Mouse (Mus musculus) liver, embryonic 15.5 days (tissue): ENCODE results near the gene Fn3k. TPM values are rescaled to one million over a fixed set of nuclear protein-coding genes. Genes with fewer than 3 reads are reported as not detected.

Experiments used
- ATAC-seq: fragments of 200-750 bp; cut with Nextera tagmentation; 2 replicates; pipeline ENCODE4 v1.8.0; 2017; ENCODE audit warnings: moderate number of reproducible peaks, mild to moderate bottlenecking, moderate library complexity; ENCODE audit not compliant: insufficient read depth
- H3K27ac ChIP-seq: fragments of 300-500 bp; sonication (generic); replicated peaks from 2 replicates; pipeline ENCODE4 v1.5.1; 2015; ENCODE audit warnings: mild to moderate bottlenecking, inconsistent platforms
- H3K27me3 ChIP-seq: fragments of 300-500 bp; sonication (generic); 2 replicates; pipeline ENCODE4 v1.6.1; 2015; ENCODE audit warnings: mild to moderate bottlenecking, inconsistent platforms
- H3K36me3 ChIP-seq: fragments of 300-500 bp; sonication (generic); replicated peaks from 2 replicates; pipeline ENCODE4 v1.6.1; 2015; ENCODE audit warnings: moderate library complexity, mild to moderate bottlenecking, inconsistent platforms
- H3K4me1 ChIP-seq: fragments of 300-500 bp; sonication (generic); replicated peaks from 2 replicates; pipeline ENCODE4 v1.6.1; 2015; ENCODE audit warnings: inconsistent platforms
- H3K4me2 ChIP-seq: fragments of 300-500 bp; sonication (generic); 2 replicates; pipeline ENCODE4 v1.6.1; 2015; ENCODE audit warnings: moderate library complexity, mild to moderate bottlenecking, inconsistent platforms
- H3K4me3 ChIP-seq: fragments of 300-500 bp; sonication (generic); replicated peaks from 2 replicates; pipeline ENCODE4 v1.5.1; 2015; ENCODE audit warnings: mild to moderate bottlenecking, inconsistent platforms
- H3K9ac ChIP-seq: fragments of 300-500 bp; sonication (generic); 2 replicates; pipeline ENCODE4 v1.6.1; 2015; ENCODE audit warnings: moderate library complexity, mild to moderate bottlenecking, inconsistent platforms
- H3K9me3 ChIP-seq: fragments of 300-500 bp; sonication (generic); replicated peaks from 2 replicates; pipeline ENCODE4 v1.6.1; 2016; ENCODE audit warnings: inconsistent platforms
- WGBS: fragments of 180-500 bp; shearing (Covaris S2); methylation state at CpG from one replicate; pipeline ENCODE4 v1.1.7; 2015; ENCODE audit warnings: mixed read lengths; ENCODE audit not compliant: insufficient replicate concordance; 5-methylcytosine and 5-hydroxymethylcytosine counted together
- polyA plus RNA-seq: library from polyadenylated mRNA; unstranded; fragments of >200 nt; fragmentation: Nextera tagmentation; extraction: Ambion mirVana; gene quantifications from 2 replicates; pipeline ENCODE4 v1.2.1, GENCODE M21; 2015

Gene Fn3k
- polyA plus RNA-seq: 43.7 and 46.6 TPM in 2 replicates

- 3% methylated on average over 30 of the region's 30 CpGs for WGBS
- peak within 1 kb of the TSS; percentile 91 for H3K4me2 ChIP-seq
- H3K9me3 ChIP-seq: no peaks in the 10 kb centered on the region
- no peaks in the 10 kb centered on the region for H3K27me3 ChIP-seq
- H3K4me1 ChIP-seq: peaks cover 76% of the 10 kb centered on the region
- H3K4me3 ChIP-seq: peak within 1 kb of the TSS; percentile 79
- H3K27ac ChIP-seq: peak within 1 kb of the TSS; percentile 98
- H3K36me3 ChIP-seq: peaks cover 48% of the 10 kb centered on the region
- peak within 1 kb of the TSS; percentile 83 for H3K9ac ChIP-seq
- ATAC-seq: peak; percentile 94
These were observed at the start of gene Fn3k for GRCm38 (mm10) chr11:121434156-121435155. Gene Fn3k, plus strand, starts transcription at chr11:121434913.

DNA sequence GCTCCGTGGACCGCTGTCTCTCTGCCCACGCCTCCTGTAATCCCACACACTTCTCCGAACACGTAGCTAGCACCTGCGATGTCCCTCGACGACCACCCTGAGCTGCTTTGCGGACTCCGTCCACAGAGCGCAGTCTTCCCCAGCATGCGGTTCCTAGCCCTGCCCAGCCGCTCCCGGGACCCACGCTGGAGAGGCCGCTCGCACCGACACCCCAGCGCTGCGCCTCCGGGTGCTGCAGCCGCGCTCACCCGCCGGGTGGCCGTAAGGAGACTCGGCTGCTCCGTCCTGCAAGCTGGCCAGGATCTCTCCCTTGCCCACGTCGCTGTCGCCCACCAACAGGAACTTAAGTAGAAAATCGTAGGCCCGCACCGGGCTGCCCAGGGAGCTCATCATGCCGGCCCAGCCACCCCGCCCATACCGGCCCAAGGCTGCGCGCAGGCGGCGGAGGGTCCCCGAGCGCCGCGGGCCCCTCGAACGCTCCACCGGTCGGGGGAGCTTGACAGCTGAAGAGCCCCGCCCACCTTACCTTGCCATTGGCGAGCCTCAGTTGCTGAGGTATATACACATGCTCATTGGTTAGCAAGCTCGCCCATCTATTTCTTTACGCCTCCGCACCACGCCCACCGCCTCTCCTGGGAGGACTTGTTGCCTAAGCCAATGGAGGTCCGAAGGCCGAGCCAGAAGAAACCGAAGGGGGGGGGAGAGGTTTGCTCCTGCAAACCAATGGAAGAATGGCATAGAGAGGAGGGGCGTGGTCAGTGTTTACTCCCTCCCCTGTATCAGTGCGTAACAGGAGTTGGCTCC is 46.8 kb upstream of the Fn3k start, which contains the start of gene Rab40b:
Gene Rab40b, minus strand, starts transcription at position 502 of the 804 bp plus-strand sequence.
- Histone ChIP-seq H3K27ac (0 out of 2 replicates have a peak within 1 kb of the TSS, but pooled peaks have one; percentile 9), H3K9me3 (no peaks in the 10 kb centered on the region), H3K9ac (peak within 1 kb of the TSS; percentile 65), H3K4me3 (peak within 1 kb of the TSS; percentile 68), H3K4me2 (peak within 1 kb of the TSS; percentile 99), H3K36me3 (no peaks in the 10 kb centered on the region), H3K27me3 (peaks cover 34% of the 10 kb centered on the region), H3K4me1 (peaks cover 24% of the 10 kb centered on the region)
- WGBS: 1% methylated on average over 61 of the region's 61 CpGs
- peak; percentile 99 for ATAC-seq

GRCm38 (mm10) chr11:121388554-121388945 is 46.2 kb upstream of the Fn3k start:
- H3K9me3 ChIP-seq: no peaks in the 10 kb centered on the region
- peak overlapping the region; percentile 68 for H3K4me3 ChIP-seq
- peak overlapping the region; percentile 99 for H3K4me2 ChIP-seq
- no peak overlapping the region for H3K27ac ChIP-seq
- H3K27me3 ChIP-seq: peaks cover 34% of the 10 kb centered on the region
- ATAC-seq: no peak
- no peak overlapping the region for H3K9ac ChIP-seq
- H3K36me3 ChIP-seq: no peaks in the 10 kb centered on the region
- 16% methylated on average over 6 of the region's 6 CpGs for WGBS
- H3K4me1 ChIP-seq: peaks cover 24% of the 10 kb centered on the region

DNA sequence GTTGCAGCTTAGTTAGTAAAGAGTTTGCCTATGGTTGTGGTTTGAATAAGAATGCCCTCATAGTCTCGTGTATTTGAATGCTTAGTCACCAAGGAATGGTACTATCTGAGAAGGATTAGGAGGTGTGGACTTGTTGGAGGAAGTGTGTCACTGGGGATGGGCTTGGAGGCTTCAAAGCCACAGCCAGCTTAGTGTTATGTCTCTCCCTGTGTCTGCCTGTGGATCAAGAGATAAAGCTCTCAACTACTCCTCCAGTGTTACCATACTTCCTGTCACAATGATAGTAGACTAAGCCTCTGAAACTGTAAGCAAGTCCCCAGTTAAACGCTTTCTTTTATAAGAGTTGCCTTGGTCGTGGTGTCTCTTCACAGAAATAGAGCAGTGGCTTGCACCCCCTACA is 43.9 kb upstream of the Fn3k start:
- no peak overlapping the region for H3K4me3 ChIP-seq
- 25% methylated on average over 3 of the region's 3 CpGs for WGBS
- no peaks in the 10 kb centered on the region for H3K9me3 ChIP-seq
- no peak for ATAC-seq
- H3K9ac ChIP-seq: no peak overlapping the region
- no peaks in the 10 kb centered on the region for H3K36me3 ChIP-seq
- H3K4me2 ChIP-seq: no peak overlapping the region
- H3K4me1 ChIP-seq: peaks cover 24% of the 10 kb centered on the region
- H3K27ac ChIP-seq: no peak overlapping the region
- peaks cover 33% of the 10 kb centered on the region for H3K27me3 ChIP-seq

GRCm38 (mm10) chr11:121392405-121392804 is 42.3 kb upstream of the Fn3k start:
- no peak overlapping the region for H3K9ac ChIP-seq

GRCm38 (mm10) chr11:121407366-121408155 is 27.2 kb upstream of the Fn3k start:
- WGBS: 64% methylated on average over 3 of the region's 3 CpGs
- no peak overlapping the region for H3K4me2 ChIP-seq
- H3K27me3 ChIP-seq: peaks cover 63% of the 10 kb centered on the region
- no peak overlapping the region for H3K9ac ChIP-seq
- H3K27ac ChIP-seq: no peak overlapping the region
- no peak overlapping the region for H3K4me3 ChIP-seq
- no peak for ATAC-seq
- H3K36me3 ChIP-seq: no peaks in the 10 kb centered on the region
- H3K4me1 ChIP-seq: no peaks in the 10 kb centered on the region
- no peaks in the 10 kb centered on the region for H3K9me3 ChIP-seq

More at GRCm38 (mm10) chr11:121392405-121392804, 42.3 kb upstream of the Fn3k start:
- no peak overlapping the region for H3K4me2 ChIP-seq
- H3K27ac ChIP-seq: no peak overlapping the region
- WGBS: 33% methylated on average over 3 of the region's 3 CpGs
- H3K4me3 ChIP-seq: no peak overlapping the region
- ATAC-seq: no peak
- peaks cover 21% of the 10 kb centered on the region for H3K4me1 ChIP-seq
- H3K27me3 ChIP-seq: peaks cover 17% of the 10 kb centered on the region
- no peaks in the 10 kb centered on the region for H3K36me3 ChIP-seq
- no peaks in the 10 kb centered on the region for H3K9me3 ChIP-seq

DNA sequence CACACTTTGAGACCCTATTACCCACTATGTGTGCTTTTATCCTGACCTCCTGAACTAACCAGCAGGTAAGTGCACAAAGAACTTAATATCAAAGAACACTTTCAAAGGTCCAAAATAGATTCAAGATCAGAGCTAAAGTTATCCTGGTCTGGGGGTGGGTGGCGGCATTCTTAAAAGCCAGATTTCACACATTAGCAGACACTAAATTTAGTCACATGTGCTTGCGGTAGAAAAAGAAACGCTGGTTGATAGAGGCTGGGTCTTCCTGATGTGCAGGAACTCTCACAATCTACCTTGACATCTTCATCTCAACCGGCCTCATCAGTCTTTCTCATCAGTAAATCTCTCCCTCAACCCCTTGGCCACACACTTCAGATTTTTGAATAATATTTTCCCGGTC is 20.0 kb upstream of the Fn3k start:
- Histone ChIP-seq H3K4me2 (no peak overlapping the region), H3K9ac (no peak overlapping the region), H3K27me3 (peaks cover 27% of the 10 kb centered on the region), H3K27ac (no peak overlapping the region), H3K4me3 (no peak overlapping the region), H3K9me3 (no peaks in the 10 kb centered on the region), H3K4me1 (peaks cover 6% of the 10 kb centered on the region; the same call in 1 of the 2 replicates), H3K36me3 (no peaks in the 10 kb centered on the region)
- WGBS: 70% methylated on average over 5 of the region's 5 CpGs
- no peak for ATAC-seq

DNA sequence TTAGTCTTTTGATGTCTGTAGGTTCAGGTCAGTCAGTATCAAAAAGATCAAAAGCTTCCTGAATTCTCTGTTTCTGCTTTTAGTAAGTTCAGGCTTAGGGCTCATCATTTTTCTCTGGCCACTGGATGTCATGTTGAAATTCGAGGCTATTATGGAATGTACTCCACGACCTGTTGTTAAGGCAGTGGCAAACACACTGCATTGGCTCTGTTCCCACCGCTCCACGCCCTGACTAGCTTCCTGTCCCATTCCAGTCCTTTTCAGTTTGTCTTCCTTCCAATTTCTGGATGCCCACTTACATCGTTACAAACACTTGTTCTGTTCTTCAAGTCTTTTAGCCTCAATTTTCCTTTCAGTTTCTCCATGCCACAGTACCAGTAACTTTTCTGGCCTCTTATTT is 19.4 kb upstream of the Fn3k start:
- no peak for ATAC-seq
- 56% methylated on average over 5 of the region's 5 CpGs for WGBS
- no peak overlapping the region for H3K4me2 ChIP-seq

DNA sequence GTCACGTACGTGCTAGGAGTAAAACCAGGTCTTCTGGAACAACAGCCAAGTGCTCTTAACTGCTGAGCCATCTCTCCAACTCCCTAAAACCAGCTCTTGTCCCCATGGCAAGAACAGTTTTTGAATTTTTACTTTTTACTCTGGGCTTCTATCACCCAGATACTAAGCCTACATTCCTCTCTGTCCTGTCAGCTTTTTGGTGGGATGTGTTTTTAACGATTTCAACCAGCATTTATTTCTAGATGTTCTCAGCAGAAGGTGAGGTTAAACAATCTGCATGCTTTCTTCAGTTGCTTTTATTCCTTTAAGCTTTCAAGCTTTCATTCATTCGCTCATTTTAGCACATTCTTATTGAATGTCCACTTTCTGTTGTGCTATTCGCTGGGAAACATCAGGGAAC is 16.7 kb upstream of the Fn3k start:
- no peak for ATAC-seq
- Histone ChIP-seq H3K4me2 (no peak overlapping the region), H3K4me3 (no peak overlapping the region), H3K27me3 (no peaks in the 10 kb centered on the region; the same call in none of the 2 replicates), H3K27ac (no peak overlapping the region), H3K4me1 (peaks cover 26% of the 10 kb centered on the region), H3K36me3 (no peaks in the 10 kb centered on the region; the same call in 1 of the 2 replicates), H3K9me3 (no peaks in the 10 kb centered on the region), H3K9ac (no peak overlapping the region)
- WGBS: 71% methylated on average over 5 of the region's 5 CpGs

More for the DNA sequence above, 19.4 kb upstream of the Fn3k start:
- H3K9ac ChIP-seq: no peak overlapping the region
- H3K9me3 ChIP-seq: no peaks in the 10 kb centered on the region
- H3K36me3 ChIP-seq: no peaks in the 10 kb centered on the region
- no peak overlapping the region for H3K27ac ChIP-seq
- peaks cover 10% of the 10 kb centered on the region for H3K4me1 ChIP-seq
- H3K4me3 ChIP-seq: no peak overlapping the region
- H3K27me3 ChIP-seq: peaks cover 21% of the 10 kb centered on the region

GRCm38 (mm10) chr11:121418932-121419331 is 15.8 kb upstream of the Fn3k start:
- Histone ChIP-seq H3K27me3 (no peaks in the 10 kb centered on the region; the same call in none of the 2 replicates), H3K4me2 (no peak overlapping the region), H3K9me3 (no peaks in the 10 kb centered on the region), H3K27ac (no peak overlapping the region), H3K36me3 (peaks cover 3% of the 10 kb centered on the region; the same call in 1 of the 2 replicates), H3K9ac (no peak overlapping the region), H3K4me3 (no peak overlapping the region), H3K4me1 (peaks cover 34% of the 10 kb centered on the region)
- ATAC-seq: no peak
- 65% methylated on average over 2 of the region's 2 CpGs for WGBS
